Mouse (Mus musculus) heart, embryonic 13.5 days (tissue): ENCODE results near the gene Mphosph9. TPM values are rescaled to one million over a fixed set of nuclear protein-coding genes. Genes with fewer than 3 reads are reported as not detected.
"Not testable (repeated sequence)": the region's sequence is repeated elsewhere in the genome, so short reads cannot be mapped to it uniquely, and the experiment has no call there.

Experiments
- ATAC-seq: fragments of 200-750 bp; cut with Nextera tagmentation; 2 replicates; pipeline ENCODE4 v1.8.0; 2017; ENCODE audit warnings: moderate TSS enrichment; ENCODE audit not compliant: insufficient number of reproducible peaks, low FRiP score, low TSS enrichment; ENCODE audit errors: extremely low read depth
- H3K27ac ChIP-seq: fragments of 300-500 bp; sonication (generic); replicated peaks from 2 replicates; pipeline ENCODE4 v1.5.1; 2015; ENCODE audit warnings: moderate library complexity, mild to moderate bottlenecking, inconsistent platforms
- H3K27me3 ChIP-seq: fragments of 300-500 bp; sonication (generic); replicated peaks from 2 replicates; pipeline ENCODE4 v1.6.1; 2015; ENCODE audit warnings: mild to moderate bottlenecking, inconsistent platforms
- H3K36me3 ChIP-seq: fragments of 300-500 bp; sonication (generic); 2 replicates; pipeline ENCODE4 v1.6.1; 2015; ENCODE audit warnings: mild to moderate bottlenecking, inconsistent platforms
- H3K4me1 ChIP-seq: fragments of 300-500 bp; sonication (generic); 2 replicates; pipeline ENCODE4 v1.6.1; 2015; ENCODE audit warnings: inconsistent platforms
- H3K4me2 ChIP-seq: fragments of 300-500 bp; sonication (generic); 2 replicates; pipeline ENCODE4 v1.6.1; 2015; ENCODE audit warnings: inconsistent platforms, mild to moderate bottlenecking, moderate library complexity
- H3K4me3 ChIP-seq: fragments of 300-500 bp; sonication (generic); 2 replicates; pipeline ENCODE4 v1.5.1; 2015; ENCODE audit warnings: moderate library complexity, mild to moderate bottlenecking, inconsistent platforms
- H3K9ac ChIP-seq: fragments of 300-500 bp; sonication (generic); 2 replicates; pipeline ENCODE4 v1.6.1; 2015; ENCODE audit warnings: inconsistent platforms, mild to moderate bottlenecking, moderate library complexity
- H3K9me3 ChIP-seq: fragments of 300-500 bp; sonication (generic); 2 replicates; pipeline ENCODE4 v1.6.1; 2016; ENCODE audit warnings: inconsistent platforms
- WGBS: fragments of 180-500 bp; shearing (Covaris S2); methylation state at CpG from one replicate; pipeline ENCODE4 v1.1.7; 2015; ENCODE audit warnings: mixed read lengths; 5-methylcytosine and 5-hydroxymethylcytosine counted together
- polyA plus RNA-seq: library from polyadenylated mRNA; unstranded; fragments of >200 nt; fragmentation: Nextera tagmentation; extraction: Ambion mirVana; gene quantifications from 2 replicates; pipeline ENCODE4 v1.2.1, GENCODE M21; 2015

Gene Mphosph9
- polyA plus RNA-seq, 1 experiment from 2014 or later, result 10.2 TPM

DNA sequence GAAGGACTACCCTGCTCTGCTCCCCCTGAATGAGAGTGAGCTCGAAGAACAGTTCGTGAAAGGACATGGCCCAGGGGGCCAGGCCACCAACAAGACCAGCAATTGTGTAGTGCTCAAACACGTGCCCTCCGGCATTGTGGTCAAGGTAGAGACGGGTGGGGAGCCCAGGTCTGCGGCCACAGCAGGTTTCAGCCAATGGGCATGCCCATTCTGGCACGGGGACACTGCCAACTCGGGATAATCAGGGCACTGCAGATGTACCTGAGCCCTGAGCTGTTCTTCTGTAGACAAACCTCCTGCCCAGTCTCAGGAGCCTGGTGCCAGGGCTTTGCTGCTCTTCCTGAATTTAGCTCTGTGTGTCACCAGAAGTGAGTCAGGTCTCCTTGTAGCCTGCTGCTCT is 11.0 kb upstream of the Mphosph9 start:
- ATAC-seq, result no peak
- no peaks in the 10 kb centered on the region for H3K9me3 ChIP-seq
- H3K9ac ChIP-seq, result no peak overlapping the region
- peaks cover 10% of the 10 kb centered on the region for H3K36me3 ChIP-seq
- 86% methylated on average over 8 of the region's 8 CpGs for WGBS
- H3K4me3 ChIP-seq, result no peak overlapping the region
- H3K4me2 ChIP-seq, result no peak overlapping the region
- no peaks in the 10 kb centered on the region for H3K27me3 ChIP-seq
- peak overlapping the region; percentile 28; the same call in 1 of the 2 replicates for H3K27ac ChIP-seq
- peaks cover 68% of the 10 kb centered on the region for H3K4me1 ChIP-seq

DNA sequence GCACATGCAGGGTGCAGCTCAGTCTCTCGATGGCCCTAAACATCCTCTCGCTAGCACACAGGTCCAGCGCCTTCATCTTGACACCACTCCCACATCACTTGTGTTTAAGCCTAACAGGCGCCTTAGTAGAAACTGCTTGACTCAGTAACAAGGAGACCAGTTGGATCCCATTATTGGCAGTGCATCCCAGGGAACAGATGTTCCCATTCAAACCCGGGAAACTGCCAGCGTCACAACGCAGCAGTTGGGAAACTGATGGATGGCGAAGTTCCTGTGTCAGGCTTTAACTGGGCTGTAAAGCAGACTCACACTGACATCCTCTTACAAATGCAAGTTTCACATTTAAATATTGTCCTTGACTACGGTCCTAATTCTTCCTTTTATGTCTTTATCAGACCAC is 10.1 kb upstream of the Mphosph9 start:
- H3K9me3 ChIP-seq, result no peaks in the 10 kb centered on the region
- H3K27ac ChIP-seq, result peak overlapping the region; percentile 54; the same call in 1 of the 2 replicates
- H3K4me2 ChIP-seq, result no peak overlapping the region
- ATAC-seq, result no peak
- H3K27me3 ChIP-seq, result no peaks in the 10 kb centered on the region
- WGBS, result 68% methylated on average over 9 of the region's 9 CpGs
- H3K4me1 ChIP-seq, result peaks cover 76% of the 10 kb centered on the region
- peaks cover 10% of the 10 kb centered on the region for H3K36me3 ChIP-seq
- no peak overlapping the region for H3K4me3 ChIP-seq
- no peak overlapping the region for H3K9ac ChIP-seq

DNA sequence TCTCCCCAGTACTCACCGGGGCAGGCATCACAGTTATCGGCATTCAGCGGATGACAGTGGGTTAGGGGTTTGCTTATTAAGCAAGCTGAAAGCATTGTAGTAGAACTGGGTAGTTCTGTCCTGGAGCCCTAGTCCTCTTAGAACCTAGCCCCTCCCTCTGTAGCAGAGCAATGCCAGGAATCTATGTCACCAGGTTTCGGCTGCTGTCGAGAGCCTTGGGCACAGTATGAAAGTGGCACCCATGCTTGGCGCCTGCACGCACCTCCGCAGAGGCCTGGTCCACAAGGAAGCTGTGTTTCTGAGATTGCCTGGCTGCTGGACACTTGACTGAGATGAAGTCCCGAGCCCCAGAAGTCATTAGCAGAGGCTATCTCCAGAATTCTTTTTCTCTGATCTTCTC is 9.3 kb upstream of the Mphosph9 start:
- H3K36me3 ChIP-seq, result peaks cover 10% of the 10 kb centered on the region
- H3K9ac ChIP-seq, result peak overlapping the region; percentile 29; the same call in 1 of the 2 replicates
- H3K9me3 ChIP-seq, result no peaks in the 10 kb centered on the region
- no peak for ATAC-seq
- peaks cover 74% of the 10 kb centered on the region for H3K4me1 ChIP-seq
- peak overlapping the region; percentile 54 for H3K27ac ChIP-seq
- no peak overlapping the region for H3K4me3 ChIP-seq
- WGBS, result 54% methylated on average over 9 of the region's 9 CpGs
- no peaks in the 10 kb centered on the region for H3K27me3 ChIP-seq
- H3K4me2 ChIP-seq, result no peak overlapping the region

DNA sequence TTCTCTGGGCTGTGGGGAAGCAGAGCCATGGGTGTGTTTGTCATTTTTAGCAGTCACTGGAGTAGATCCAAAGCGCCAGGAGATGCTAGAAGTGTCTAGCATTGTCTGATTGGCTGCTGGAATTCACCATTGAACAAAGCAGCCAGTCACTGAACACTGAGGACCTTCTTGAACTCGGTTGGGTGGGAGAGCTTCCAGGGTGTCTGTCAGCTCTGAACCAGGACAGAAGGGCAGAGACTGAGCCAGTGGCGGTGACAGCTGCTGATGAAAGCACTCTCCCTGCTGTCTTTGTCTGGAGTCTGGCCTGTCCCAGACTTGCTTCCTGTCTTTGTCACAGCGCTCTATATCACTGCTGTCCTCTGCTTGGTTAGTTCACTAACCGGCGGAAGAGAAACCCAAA is 6.6 kb upstream of the Mphosph9 start:
- 9% methylated on average over 6 of the region's 6 CpGs for WGBS
- peak overlapping the region; percentile 50 for H3K9ac ChIP-seq
- H3K27ac ChIP-seq, result peak overlapping the region; percentile 84
- H3K4me1 ChIP-seq, result peaks cover 59% of the 10 kb centered on the region
- H3K9me3 ChIP-seq, result no peaks in the 10 kb centered on the region
- H3K4me2 ChIP-seq, result peak overlapping the region; percentile 41
- H3K27me3 ChIP-seq, result no peaks in the 10 kb centered on the region
- peak; percentile 74; the same call in 1 of the 2 replicates for ATAC-seq
- H3K4me3 ChIP-seq, result peak overlapping the region; percentile 11; the same call in 1 of the 2 replicates
- H3K36me3 ChIP-seq, result 0 out of 2 replicates have a peak, but pooled peaks cover 2% of the 10 kb centered on the region

DNA sequence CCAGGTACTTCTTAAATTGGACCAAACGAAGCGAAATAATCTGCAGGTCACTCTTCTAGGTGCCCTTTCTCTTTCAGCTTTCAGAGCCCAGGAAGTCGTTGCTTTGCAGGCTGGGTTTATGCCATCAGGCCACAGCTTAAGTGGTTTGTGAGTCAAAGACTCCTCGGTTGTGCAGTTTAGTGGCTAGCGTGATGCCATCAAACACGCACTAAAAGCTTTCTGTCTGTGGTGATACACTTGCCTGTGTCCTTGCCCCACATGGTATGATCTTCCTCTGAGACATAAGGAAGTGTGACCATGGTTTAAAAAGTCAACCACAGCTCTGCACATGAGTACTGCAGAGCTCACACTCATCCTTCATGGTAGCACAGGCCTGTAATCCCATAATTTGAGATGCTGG is 2.3 kb upstream of the Mphosph9 start:
- H3K4me2 ChIP-seq, result no peak overlapping the region
- peaks cover 42% of the 10 kb centered on the region for H3K4me1 ChIP-seq
- WGBS, result 93% methylated on average over 6 of the region's 6 CpGs
- no peak for ATAC-seq
- H3K27ac ChIP-seq, result no peak overlapping the region
- no peak overlapping the region for H3K9ac ChIP-seq
- H3K4me3 ChIP-seq, result no peak overlapping the region
- H3K36me3 ChIP-seq, result peaks cover 1% of the 10 kb centered on the region; the same call in 1 of the 2 replicates
- no peaks in the 10 kb centered on the region for H3K27me3 ChIP-seq
- H3K9me3 ChIP-seq, result no peaks in the 10 kb centered on the region

DNA sequence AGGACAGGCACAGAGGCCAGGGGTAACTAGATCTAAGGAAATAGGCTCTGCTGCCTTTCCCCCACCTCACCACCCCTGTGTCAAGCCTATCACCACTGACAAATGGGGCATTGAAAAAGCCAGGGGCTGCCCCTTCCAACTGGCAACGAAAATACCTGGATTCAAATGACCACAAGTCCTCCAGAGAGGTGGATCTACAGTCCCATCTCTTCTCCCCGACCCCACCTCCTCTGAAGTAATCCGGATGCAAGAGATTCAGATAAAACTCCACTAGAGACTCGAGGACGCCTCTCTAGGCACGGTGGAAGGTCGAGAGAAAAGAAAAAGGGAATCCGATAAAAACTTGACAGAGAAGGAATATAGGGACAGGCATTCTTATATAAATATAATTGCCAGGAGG is 943 bp downstream of the Mphosph9 start:
- Histone ChIP-seq H3K27ac (peak overlapping the region; percentile 93), H3K4me1 (peaks cover 21% of the 10 kb centered on the region), H3K4me2 (peak overlapping the region; percentile 96), H3K9me3 (no peaks in the 10 kb centered on the region), H3K27me3 (no peaks in the 10 kb centered on the region), H3K4me3 (peak overlapping the region; percentile 78), H3K36me3 (peaks cover 28% of the 10 kb centered on the region), H3K9ac (peak overlapping the region; percentile 86)
- WGBS, result 1% methylated on average over 8 of the region's 8 CpGs
- ATAC-seq, result no peak

DNA sequence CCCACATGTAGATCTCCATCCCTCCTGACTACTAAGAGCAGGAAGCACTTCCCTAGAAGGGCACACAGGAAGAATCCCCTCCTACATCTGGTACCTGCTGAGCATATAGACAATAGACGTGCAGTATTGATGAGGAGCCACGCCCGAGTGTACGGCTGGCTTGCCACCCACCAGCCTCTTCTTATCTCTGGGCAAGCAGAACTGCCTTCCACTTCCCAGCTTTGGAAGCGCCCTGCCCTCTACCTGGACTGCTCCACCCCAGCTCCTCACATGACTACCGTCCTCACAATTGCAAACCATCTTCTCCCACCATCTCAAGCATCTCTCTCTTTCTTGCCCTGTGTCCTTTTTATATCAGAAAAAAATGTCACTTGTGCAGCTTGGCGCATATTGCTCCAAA is 10.1 kb downstream of the Mphosph9 start:
- Histone ChIP-seq H3K9ac (no peak overlapping the region), H3K9me3 (peaks cover under 1% of the 10 kb centered on the region; the same call in 1 of the 2 replicates), H3K36me3 (peaks cover 81% of the 10 kb centered on the region), H3K27ac (no peak overlapping the region), H3K4me3 (no peak overlapping the region), H3K27me3 (no peaks in the 10 kb centered on the region), H3K4me1 (peaks cover 7% of the 10 kb centered on the region), H3K4me2 (no peak overlapping the region)
- no peak for ATAC-seq
- 74% methylated on average over 7 of the region's 7 CpGs for WGBS

DNA sequence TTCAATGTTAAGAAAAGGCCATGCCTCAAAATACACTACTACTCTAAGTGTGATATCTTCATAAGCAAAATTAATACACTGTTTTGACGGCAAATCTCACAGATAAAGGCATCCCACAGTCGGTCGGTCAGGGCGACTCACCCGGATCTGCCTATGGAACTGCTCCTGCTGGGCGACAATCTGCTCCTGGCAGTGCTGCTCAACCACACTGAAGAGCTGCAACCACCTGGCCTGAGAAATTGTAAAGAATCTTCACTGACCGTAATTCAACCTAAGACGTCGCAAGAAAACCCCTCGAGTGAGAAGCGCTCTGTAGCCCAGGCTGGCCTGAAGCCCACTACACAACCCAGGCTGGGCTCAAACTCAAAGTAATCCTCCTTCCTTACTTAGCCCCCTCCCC is 11.8 kb downstream of the Mphosph9 start:
- 91% methylated on average over 11 of the region's 11 CpGs for WGBS
- Histone ChIP-seq H3K36me3 (peaks cover 82% of the 10 kb centered on the region), H3K4me1 (peaks cover 7% of the 10 kb centered on the region), H3K27ac (no peak overlapping the region), H3K4me2 (no peak overlapping the region), H3K27me3 (no peaks in the 10 kb centered on the region), H3K9me3 (peaks cover 6% of the 10 kb centered on the region; the same call in 1 of the 2 replicates), H3K9ac (no peak overlapping the region), H3K4me3 (no peak overlapping the region)
- ATAC-seq, result no peak

DNA sequence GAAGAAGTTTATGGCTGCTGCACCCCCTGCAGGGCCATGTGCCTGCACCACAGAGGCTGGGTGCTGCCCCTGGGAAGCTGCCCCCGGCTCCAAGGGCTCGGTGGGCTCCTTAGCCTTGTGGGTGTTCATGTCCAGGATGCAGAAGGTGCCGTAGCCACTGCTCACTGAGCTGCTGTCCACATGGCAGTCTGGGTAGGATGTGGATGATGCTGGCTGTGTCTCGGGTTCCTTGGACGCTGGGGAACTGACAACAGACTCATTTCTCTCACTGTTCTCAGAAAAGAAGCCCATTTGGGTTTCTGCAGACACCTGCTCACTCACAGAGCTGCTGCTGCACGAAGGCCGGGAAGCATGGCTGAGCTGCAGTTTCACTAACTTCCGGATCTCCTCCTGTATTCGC is 12.3 kb downstream of the Mphosph9 start:
- H3K36me3 ChIP-seq, result peaks cover 82% of the 10 kb centered on the region
- WGBS, result 88% methylated on average over 9 of the region's 9 CpGs

DNA sequence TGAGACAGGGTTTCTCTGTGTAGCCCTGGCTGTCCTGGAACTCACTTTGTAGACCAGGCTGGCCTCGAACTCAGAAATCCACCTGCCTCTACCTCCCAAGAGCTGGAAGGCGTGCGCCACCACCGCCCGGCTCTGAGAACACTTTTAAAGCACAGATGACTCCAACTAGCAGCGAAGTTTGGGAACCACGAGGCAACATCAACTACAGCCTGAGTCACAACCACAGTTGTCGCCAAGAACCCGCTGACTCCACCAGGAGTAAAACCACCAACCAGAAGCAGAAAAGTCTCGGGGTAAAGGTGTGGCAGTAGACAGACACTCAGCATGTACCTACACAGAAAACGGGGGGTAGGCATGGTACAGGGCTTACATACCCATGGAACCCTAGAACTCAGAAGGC is 17.7 kb downstream of the Mphosph9 start:
- H3K36me3 ChIP-seq, result peaks cover 92% of the 10 kb centered on the region
- H3K4me3 ChIP-seq, result no peak overlapping the region
- no peaks in the 10 kb centered on the region for H3K27me3 ChIP-seq
- peaks cover 6% of the 10 kb centered on the region; the same call in 1 of the 2 replicates for H3K9me3 ChIP-seq
- no peak overlapping the region for H3K4me2 ChIP-seq
- no peak overlapping the region for H3K27ac ChIP-seq
- 92% methylated on average over 11 of the region's 11 CpGs for WGBS
- no peak for ATAC-seq
- H3K9ac ChIP-seq, result no peak overlapping the region
- H3K4me1 ChIP-seq, result peaks cover 12% of the 10 kb centered on the region; the same call in 1 of the 2 replicates

More for the DNA sequence above, 12.3 kb downstream of the Mphosph9 start:
- no peak for ATAC-seq
- no peak overlapping the region for H3K9ac ChIP-seq
- no peaks in the 10 kb centered on the region for H3K27me3 ChIP-seq
- no peak overlapping the region for H3K4me3 ChIP-seq
- H3K4me1 ChIP-seq, result peaks cover 7% of the 10 kb centered on the region
- no peak overlapping the region for H3K4me2 ChIP-seq
- H3K9me3 ChIP-seq, result peaks cover 6% of the 10 kb centered on the region; the same call in 1 of the 2 replicates
- H3K27ac ChIP-seq, result no peak overlapping the region

DNA sequence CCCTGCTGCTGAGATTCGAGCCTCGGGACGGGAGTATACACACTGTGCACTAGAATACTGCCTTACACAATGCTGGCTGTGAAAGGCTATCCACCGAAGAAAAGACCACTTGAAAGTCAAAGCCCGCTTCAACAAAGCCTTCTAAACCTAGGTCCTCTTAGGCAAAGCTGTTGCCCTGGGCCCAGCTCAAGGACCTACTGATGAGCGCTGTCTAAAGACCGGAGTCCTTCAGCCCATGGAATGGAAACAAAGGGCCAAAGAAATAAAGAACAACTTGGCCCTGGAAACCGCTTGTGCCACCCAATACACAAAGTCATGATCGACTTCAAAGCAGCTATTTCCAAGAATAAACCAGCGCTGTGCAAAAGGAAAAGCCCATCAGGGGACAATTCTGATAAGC is 18.6 kb downstream of the Mphosph9 start:
- Histone ChIP-seq H3K9me3 (peaks cover 6% of the 10 kb centered on the region; the same call in 1 of the 2 replicates), H3K4me2 (no peak overlapping the region), H3K27ac (peak overlapping the region; percentile 4; the same call in 1 of the 2 replicates), H3K4me1 (peaks cover 12% of the 10 kb centered on the region; the same call in 1 of the 2 replicates), H3K4me3 (no peak overlapping the region), H3K27me3 (no peaks in the 10 kb centered on the region), H3K36me3 (peaks cover 86% of the 10 kb centered on the region), H3K9ac (no peak overlapping the region; the same call in 1 of the 2 replicates)
- 64% methylated on average over 10 of the region's 10 CpGs for WGBS
- ATAC-seq, result no peak

DNA sequence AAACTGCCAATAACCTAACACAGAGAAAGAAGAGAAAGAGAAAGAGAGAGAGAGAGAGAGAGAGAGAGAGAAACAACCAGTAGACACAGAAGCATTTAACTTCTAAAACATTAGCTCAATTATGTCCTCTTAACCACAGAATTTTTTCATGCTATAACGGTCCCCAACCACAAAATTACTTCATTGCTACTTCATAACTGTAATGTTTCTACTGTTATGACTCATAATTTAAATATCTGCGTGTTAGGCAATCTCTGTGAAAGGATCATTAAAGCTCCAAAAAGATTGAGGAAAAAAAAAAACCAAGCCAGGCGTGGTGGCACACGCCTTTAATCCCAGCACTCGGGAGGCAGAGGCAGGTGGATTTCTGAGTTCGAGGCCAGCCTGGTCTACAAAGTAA is 24.9 kb downstream of the Mphosph9 start:
- WGBS, result 87% methylated on average over 6 of the region's 6 CpGs
- H3K4me2 ChIP-seq, H3K27me3 ChIP-seq, H3K4me1 ChIP-seq, H3K4me3 ChIP-seq, ATAC-seq, H3K9ac ChIP-seq, H3K9me3 ChIP-seq, H3K27ac ChIP-seq: not testable (repeated sequence)
- H3K36me3 ChIP-seq, result peaks cover 71% of the 10 kb centered on the region
